Mouse (Mus musculus) brain, embryonic 14.5 days (tissue): Measurements from ENCODE around the gene Mxra8.

Experiments
- CTCF ChIP-seq: fragments of 200-500 bp; IDR thresholded peaks from 2 replicates; pipeline ENCODE4 v1.5.1; 2012; ENCODE audit warnings: inconsistent platforms, mild to moderate bottlenecking, moderate library complexity, borderline replicate concordance; ENCODE audit not compliant: insufficient read depth, insufficient read length; ENCODE audit errors: extremely low read depth
- POLR2A ChIP-seq: fragments of 200-500 bp; IDR thresholded peaks from 2 replicates; pipeline ENCODE4 v1.6.1; 2012; ENCODE audit warnings: mild to moderate bottlenecking, inconsistent platforms, borderline replicate concordance; ENCODE audit not compliant: poor library complexity, insufficient read depth, insufficient read length, severe bottlenecking; ENCODE audit errors: extremely low read depth

- TF ChIP-seq POLR2A = no peak
- no peak for TF ChIP-seq CTCF
Measured at GRCm38 (mm10) chr4:155859318-155859717, 19.8 kb downstream of the Mxra8 start.
